Mouse (Mus musculus) ES-Bruce4 (cell line): Measurements from ENCODE around the gene Gon7. TPM values are rescaled to one million over a fixed set of nuclear protein-coding genes. Genes with fewer than 3 reads are reported as not detected.

ENCODE experiments used
- H3K27ac ChIP-seq: 2 replicates; pipeline ENCODE4 v1.5.1; 2012; ENCODE audit warnings: low read length, inconsistent platforms; ENCODE audit not compliant: insufficient read depth
- H3K27me3 ChIP-seq: 2 replicates; pipeline ENCODE4 v1.6.1; 2012; ENCODE audit warnings: mild to moderate bottlenecking, low read length, inconsistent platforms; ENCODE audit not compliant: control insufficient read depth, poor library complexity, insufficient read depth, severe bottlenecking
- H3K36me3 ChIP-seq: 2 replicates; pipeline ENCODE4 v1.6.1; 2012; ENCODE audit warnings: inconsistent platforms, mild to moderate bottlenecking, low read length, moderate library complexity; ENCODE audit not compliant: control insufficient read depth, poor library complexity, insufficient read depth, severe bottlenecking
- H3K4me1 ChIP-seq: one replicate; pipeline ENCODE4 v1.8.1; 2011; ENCODE audit warnings: low read length; ENCODE audit not compliant: control insufficient read depth, insufficient read depth
- H3K4me3 ChIP-seq: 2 replicates; pipeline ENCODE4 v1.5.1; 2011; ENCODE audit warnings: low read depth, mild to moderate bottlenecking, low read length
- H3K9ac ChIP-seq: 2 replicates; pipeline ENCODE4 v1.6.1; 2012; ENCODE audit warnings: low read depth, mild to moderate bottlenecking, inconsistent platforms; ENCODE audit not compliant: poor library complexity, severe bottlenecking
- H3K9me3 ChIP-seq: replicated peaks from 2 replicates; pipeline ENCODE4 v1.6.1; 2012; ENCODE audit warnings: mild to moderate bottlenecking, low read length, inconsistent platforms; ENCODE audit not compliant: control insufficient read depth, poor library complexity, insufficient read depth, severe bottlenecking
- CTCF ChIP-seq: IDR thresholded peaks from one replicate; pipeline ENCODE4 v1.8.1; 2011; ENCODE audit warnings: low read depth, low read length
- EP300 ChIP-seq: IDR thresholded peaks from 2 replicates; pipeline ENCODE4 v1.6.1; 2011; ENCODE audit warnings: low read depth, low read length; ENCODE audit not compliant: insufficient read depth
- POLR2A ChIP-seq: IDR thresholded peaks from one replicate; pipeline ENCODE4 v1.8.1; 2011; ENCODE audit warnings: low read length; ENCODE audit not compliant: insufficient read depth
- polyA plus RNA-seq: library from polyadenylated mRNA; stranded (reverse); fragments of >200 nt; gene quantifications from 2 replicates; pipeline ENCODE4 v1.2.4, GENCODE M21; 2011; ENCODE audit warnings: low read depth; ENCODE audit not compliant: missing spikeins, insufficient read depth, insufficient read length

Gon7 gene
- polyA plus RNA-seq, 1 experiment: 23.6 TPM

- H3K4me3 ChIP-seq: no peak overlapping the region
- H3K27ac ChIP-seq: peak overlapping the region; percentile 80
- peak overlapping the region; percentile 80 for H3K9ac ChIP-seq
- no peaks in the 10 kb centered on the region for H3K27me3 ChIP-seq
- H3K36me3 ChIP-seq: no peaks in the 10 kb centered on the region
- TF ChIP-seq EP300: no peak
- TF ChIP-seq CTCF: no peak
- no peak for TF ChIP-seq POLR2A
- H3K9me3 ChIP-seq: no peaks in the 10 kb centered on the region
- H3K4me1 ChIP-seq: peaks cover 14% of the 10 kb centered on the region
These were observed 51.5 kb downstream of the Gon7 start for GRCm38 (mm10) chr12:102705906-102706640.

- peak overlapping the region; percentile 75 for H3K4me3 ChIP-seq
- no peaks in the 10 kb centered on the region for H3K9me3 ChIP-seq
- H3K27me3 ChIP-seq: no peaks in the 10 kb centered on the region
- H3K9ac ChIP-seq: peak overlapping the region; percentile 80
- no peaks in the 10 kb centered on the region for H3K36me3 ChIP-seq
- no peak for TF ChIP-seq EP300
- no peak for TF ChIP-seq POLR2A
- peak; percentile 52 for TF ChIP-seq CTCF
- peaks cover 12% of the 10 kb centered on the region for H3K4me1 ChIP-seq
- peak overlapping the region; percentile 80 for H3K27ac ChIP-seq
These were observed 52.3 kb downstream of the Gon7 start for GRCm38 (mm10) chr12:102705216-102705871.

- Histone ChIP-seq H3K4me3 (peak within 1 kb of the TSS; percentile 99), H3K4me1 (peaks cover 14% of the 10 kb centered on the region)
These were observed 53.0 kb downstream of the Gon7 start, which contains the start of gene Itpk1 for GRCm38 (mm10) chr12:102704457-102705198. Gene Itpk1, minus strand, starts transcription at chr12:102704930.

GRCm38 (mm10) chr12:102703921-102704408 lies 53.6 kb downstream of the Gon7 start:
- TF ChIP-seq POLR2A (no peak), CTCF (no peak), EP300 (no peak)
- Histone ChIP-seq H3K4me3 (peak overlapping the region; percentile 99), H3K9ac (peak overlapping the region; percentile 80), H3K36me3 (no peaks in the 10 kb centered on the region), H3K27me3 (no peaks in the 10 kb centered on the region), H3K4me1 (peaks cover 15% of the 10 kb centered on the region), H3K9me3 (no peaks in the 10 kb centered on the region), H3K27ac (0 out of 2 replicates have a peak overlapping the region, but pooled peaks have one; percentile 2)

More at GRCm38 (mm10) chr12:102704457-102705198, 53.0 kb downstream of the Gon7 start, which contains the start of gene Itpk1:
- peak within 1 kb of the TSS; percentile 80 for H3K27ac ChIP-seq
- peak within 1 kb of the TSS; percentile 80 for H3K9ac ChIP-seq
- no peak for TF ChIP-seq CTCF
- TF ChIP-seq POLR2A: no peak
- no peak for TF ChIP-seq EP300
- H3K9me3 ChIP-seq: no peaks in the 10 kb centered on the region
- H3K27me3 ChIP-seq: no peaks in the 10 kb centered on the region
- no peaks in the 10 kb centered on the region for H3K36me3 ChIP-seq

GRCm38 (mm10) chr12:102703441-102703840 lies 54.2 kb downstream of the Gon7 start:
- no peaks in the 10 kb centered on the region for H3K27me3 ChIP-seq
- TF ChIP-seq EP300: no peak
- H3K9me3 ChIP-seq: no peaks in the 10 kb centered on the region
- H3K4me3 ChIP-seq: peak overlapping the region; percentile 99
- peak overlapping the region; percentile 80 for H3K9ac ChIP-seq
- 0 out of 2 replicates have a peak overlapping the region, but pooled peaks have one; percentile 8 for H3K27ac ChIP-seq
- H3K4me1 ChIP-seq: peaks cover 16% of the 10 kb centered on the region
- H3K36me3 ChIP-seq: no peaks in the 10 kb centered on the region

Other genes starting within 250 kb of the Gon7 start
- 4.4 and 4.5 TPM in 2 replicates for gene Chga, start 202.8 kb downstream of the Gon7 start, polyA plus RNA-seq
- 40.4 and 44.0 TPM in 2 replicates for gene Itpk1, start 52.9 kb downstream of the Gon7 start, polyA plus RNA-seq
- gene Moap1, start 14.1 kb downstream of the Gon7 start, polyA plus RNA-seq: 6.7 and 7.5 TPM in 2 replicates
- 6.3 TPM in 2 replicates for gene Tmem251, start 14.0 kb downstream of the Gon7 start, polyA plus RNA-seq
- gene Gm28051, start within 50 bp of the Gon7 start, polyA plus RNA-seq: not detected in 2 replicates
- 93.1 and 97.5 TPM in 2 replicates for gene Ubr7, start 164 bp upstream of the Gon7 start, polyA plus RNA-seq
- gene Gm20604, start 869 bp upstream of the Gon7 start, polyA plus RNA-seq: 13.5 and 14.2 TPM in 2 replicates
- gene Btbd7, start 120.7 kb upstream of the Gon7 start, polyA plus RNA-seq: 35.5 and 38.9 TPM in 2 replicates
- not detected in 2 replicates for gene Cox8c, start 141.5 kb upstream of the Gon7 start, polyA plus RNA-seq
- 0.27 TPM in 1 of 2 replicates, not detected in the other for gene Unc79, start 191.1 kb upstream of the Gon7 start, polyA plus RNA-seq